Mouse (Mus musculus): ENCODE data around the gene Ust. TPM values are rescaled to one million over a fixed set of nuclear protein-coding genes. Genes with fewer than 3 reads are reported as not detected.

Ust gene
- total RNA-seq (2023) = 1 to 10 TPM in 1 of 2 experiments, under 1 TPM in 1; 0.76 to 1.1 TPM

GRCm38 (mm10) chr10:8518141-8519013, at the start of gene Ust:
Gene Ust, minus strand, starts transcription at chr10:8518825.

